Mouse (Mus musculus) megakaryocyte-erythroid progenitor cell, adult 5-6 weeks (primary cell): ENCODE measurements around the gene Olfr828. TPM values are rescaled to one million over a fixed set of nuclear protein-coding genes. Genes with fewer than 3 reads are reported as not detected.

Source experiments
- ATAC-seq: replicated peaks from 2 replicates; pipeline ENCODE4 v1.8.0; 2016; ENCODE audit warnings: mild to moderate bottlenecking, inconsistent platforms; ENCODE audit not compliant: severe bottlenecking, poor library complexity, low FRiP score, low TSS enrichment
- total RNA-seq, 2 experiments: library from RNA; stranded (forward) in 1 of 2; stranded (reverse) in 1 of 2; fragments of 200-1000, 215-1000 nt in 1 of 2; fragments of >200 nt in 1 of 2; fragmentation: Nextera tagmentation in 1 of 2; gene quantifications; 2 replicates each; pipeline ENCODE4 v1.2.3; 2014 to 2017

Gene Olfr828
- total RNA-seq (2014; fragmentation: Nextera tagmentation) (not detected in 2 replicates), total RNA-seq (2017) (not detected in 2 replicates)

GRCm38 (mm10) chr9:18819426-18819825 is at the start of gene Olfr828:
TSS of gene Olfr828 (minus strand) at chr9:18819526.
- ATAC-seq, result no peak

- ATAC-seq, result no peak
Measured at GRCm38 (mm10) chr9:18854633-18855032, 35.3 kb upstream of the Olfr828 start, which contains the start of gene Olfr829. TSS of gene Olfr829 (plus strand) at chr9:18854933.

GRCm38 (mm10) chr9:18785316-18785715 is 34.0 kb downstream of the Olfr828 start:
- ATAC-seq, result no peak

DNA sequence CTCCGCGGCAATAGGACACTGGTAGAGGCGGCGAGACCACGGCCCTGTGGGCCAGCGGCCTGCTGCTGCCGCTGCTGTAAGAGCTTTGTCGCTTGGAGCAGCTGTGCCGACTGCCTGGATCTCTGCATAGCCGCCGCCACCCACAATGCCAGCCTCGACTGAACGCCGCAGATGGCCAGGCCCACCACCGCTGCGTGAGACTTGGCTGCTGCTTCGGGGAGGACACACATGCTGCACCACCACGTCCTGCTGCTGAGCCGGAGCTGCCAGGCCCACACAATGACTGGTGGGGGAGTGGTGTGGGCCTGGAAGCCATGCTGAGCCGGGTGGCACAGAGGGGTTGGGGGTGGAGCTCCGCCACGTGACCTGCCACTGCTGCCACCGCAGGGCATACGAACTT is 39.9 kb downstream of the Olfr828 start:
- no peak for ATAC-seq

DNA sequence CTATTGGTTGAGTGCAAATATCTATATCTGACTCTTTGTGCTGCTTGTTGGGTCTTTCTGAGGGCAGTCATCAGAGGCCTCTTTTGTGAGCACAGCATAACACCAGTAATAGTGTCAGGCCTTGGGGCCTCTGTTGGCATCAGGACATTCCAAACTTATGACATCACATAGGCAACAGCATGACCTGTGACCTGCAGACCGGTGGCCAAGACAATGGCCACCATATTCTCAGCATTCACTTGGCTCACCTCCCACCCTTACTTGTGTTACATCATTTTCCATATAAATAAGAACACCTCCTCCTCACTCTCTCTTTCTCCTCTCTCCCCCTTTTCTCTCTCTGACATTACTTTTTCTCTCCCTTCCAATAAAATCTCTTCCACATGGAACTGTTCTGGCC is 40.3 kb downstream of the Olfr828 start:
- no peak for ATAC-seq

Other genes with a start within 250 kb of the Olfr828 start
- gene Muc16, start 145.0 kb downstream of the Olfr828 start, total RNA-seq (2014; fragmentation: Nextera tagmentation), result not detected in 2 replicates
- not detected in 2 replicates for gene Muc16, start 145.0 kb downstream of the Olfr828 start, total RNA-seq (2017)
- not detected in 2 replicates for gene Olfr24, start 55.5 kb downstream of the Olfr828 start, total RNA-seq (2014; fragmentation: Nextera tagmentation)
- gene Olfr24, start 55.5 kb downstream of the Olfr828 start, total RNA-seq (2017), result not detected in 2 replicates
- not detected in 2 replicates for gene Olfr829, start 35.4 kb upstream of the Olfr828 start, total RNA-seq (2014; fragmentation: Nextera tagmentation)
- gene Olfr829, start 35.4 kb upstream of the Olfr828 start, total RNA-seq (2017), result not detected in 2 replicates
- gene Olfr830, start 55.2 kb upstream of the Olfr828 start, total RNA-seq (2014; fragmentation: Nextera tagmentation), result not detected in 2 replicates
- gene Olfr830, start 55.2 kb upstream of the Olfr828 start, total RNA-seq (2017), result not detected in 2 replicates
- gene Olfr832, start 117.6 kb upstream of the Olfr828 start, total RNA-seq (2014; fragmentation: Nextera tagmentation), result not detected in 2 replicates
- not detected in 2 replicates for gene Olfr832, start 117.6 kb upstream of the Olfr828 start, total RNA-seq (2017)
- not detected in 2 replicates for gene Olfr834, start 168.5 kb upstream of the Olfr828 start, total RNA-seq (2014; fragmentation: Nextera tagmentation)
- not detected in 2 replicates for gene Olfr834, start 168.5 kb upstream of the Olfr828 start, total RNA-seq (2017)
- not detected in 2 replicates for gene Olfr835, start 213.2 kb upstream of the Olfr828 start, total RNA-seq (2014; fragmentation: Nextera tagmentation)
- not detected in 2 replicates for gene Olfr835, start 213.2 kb upstream of the Olfr828 start, total RNA-seq (2017)